Mouse (Mus musculus) thymus, adult 2 months (tissue): ENCODE measurements around the gene Alkbh3.

Experiments
- CTCF ChIP-seq: fragments of 200-500 bp; IDR thresholded peaks from 2 replicates; pipeline ENCODE4 v1.5.1; 2012; ENCODE audit warnings: mild to moderate bottlenecking, control low read depth, low read length, moderate library complexity, borderline replicate concordance; ENCODE audit not compliant: control insufficient read depth, poor library complexity, insufficient read depth; ENCODE audit errors: extremely low read depth
- POLR2A ChIP-seq: fragments of 200-500 bp; IDR thresholded peaks from 2 replicates; pipeline ENCODE4 v1.6.1; 2012; ENCODE audit warnings: mild to moderate bottlenecking, low read length, control low read depth, moderate library complexity; ENCODE audit not compliant: control insufficient read depth, poor library complexity, insufficient read depth; ENCODE audit errors: extremely low read depth

DNA sequence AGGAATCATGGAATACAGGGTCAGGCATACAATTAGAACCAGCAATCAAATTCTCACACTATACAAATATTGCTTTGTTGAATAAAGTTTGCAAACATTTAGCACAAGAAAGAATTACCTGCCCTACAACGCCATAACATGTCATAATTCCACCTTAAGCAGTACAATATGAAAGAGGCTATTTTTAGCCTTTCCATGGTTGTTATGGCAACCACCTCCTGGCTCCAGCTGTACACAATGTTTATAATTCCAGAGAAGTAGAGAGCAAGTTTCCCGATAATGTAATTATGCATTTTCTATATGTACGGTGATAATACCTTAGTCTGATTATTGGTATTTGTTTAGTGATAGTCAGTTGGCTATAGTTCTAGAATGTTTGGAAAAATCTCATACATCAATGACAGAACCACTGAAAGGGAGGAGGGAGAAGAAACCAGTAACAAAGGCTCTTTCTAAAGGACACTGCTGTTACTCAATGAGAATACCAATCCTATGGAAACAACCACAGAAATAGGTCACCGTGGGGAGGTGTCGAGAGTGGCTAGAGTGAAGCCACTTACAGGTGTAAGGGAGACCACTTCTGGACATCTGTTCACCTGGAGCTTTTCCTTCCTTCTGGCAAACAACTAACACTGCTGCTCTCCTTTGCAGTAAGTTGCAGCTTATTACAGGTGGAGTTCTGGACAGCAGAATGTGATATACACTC is 39.0 kb upstream of the Alkbh3 start:
- TF ChIP-seq CTCF (no peak), POLR2A (no peak)
